Mouse (Mus musculus): ENCODE results near the gene Gamt. TPM values are rescaled to one million over a fixed set of nuclear protein-coding genes. Genes with fewer than 3 reads are reported as not detected.
"Not testable (repeated sequence)": the region's sequence is repeated elsewhere in the genome, so short reads cannot be mapped to it uniquely, and the experiment has no call there.

Gene Gamt
- polyA plus RNA-seq, 1 experiment from 2014 or later = 18.7 TPM

- H3K27ac ChIP-seq (ENCODE audit: low read depth, low read length); H3K9me3 ChIP-seq (replicated peaks; ENCODE audit: control insufficient read depth, low read length); H3K4me2 ChIP-seq (ENCODE audit: low read length); DNase-seq (ENCODE audit: low spot score); H3K36me3 ChIP-seq (ENCODE audit: control insufficient read depth, insufficient read depth, low read length); ATAC-seq; H3K4me3 ChIP-seq (ENCODE audit: low read depth, low read length); H3K27me3 ChIP-seq (replicated peaks; ENCODE audit: control insufficient read depth, insufficient read depth, low read length); H3K9ac ChIP-seq (ENCODE audit: low read length): not testable (repeated sequence)
- 79% methylated on average over 7 of the region's 7 CpGs for WGBS
- H3K4me1 ChIP-seq (ENCODE audit: control insufficient read depth, insufficient read depth, low read length) = peaks cover 14% of the 10 kb centered on the region
Observed at GRCm38 (mm10) chr10:80211547-80212103, 49.2 kb downstream of the Gamt start.

DNA sequence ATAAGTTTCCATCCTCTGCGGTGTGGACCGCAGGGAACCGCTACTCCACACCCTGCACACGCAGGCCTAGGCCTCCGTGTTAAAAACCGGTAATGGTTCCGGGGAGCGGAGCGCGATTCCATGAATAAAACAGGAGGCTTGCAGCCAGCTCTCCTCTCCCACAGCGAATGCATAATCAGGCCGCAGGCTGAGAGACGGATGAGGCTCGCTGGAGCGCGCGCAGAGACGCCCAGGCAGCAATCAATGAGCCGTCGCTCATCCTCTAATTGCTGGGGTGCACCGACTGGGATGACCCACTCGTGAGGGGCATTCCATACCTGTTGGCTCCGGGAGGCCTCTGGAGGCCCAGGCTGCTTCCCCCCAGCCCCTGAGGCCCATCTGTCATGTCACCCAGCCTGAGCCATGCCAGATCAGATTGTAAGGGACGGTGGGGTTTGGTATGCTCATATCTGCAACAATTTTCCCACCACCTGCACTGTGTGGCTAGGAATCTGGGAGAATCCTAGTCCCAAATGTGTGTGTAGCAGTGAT is 51.9 kb downstream of the Gamt start:
- WGBS = 2% methylated on average over 24 of the region's 24 CpGs
- Histone ChIP-seq H3K9ac (ENCODE audit: low read length) (peak overlapping the region; percentile 49), H3K9me3 (replicated peaks; ENCODE audit: control insufficient read depth, low read length) (no peaks in the 10 kb centered on the region), H3K27me3 (replicated peaks; ENCODE audit: control insufficient read depth, insufficient read depth, low read length) (no peaks in the 10 kb centered on the region), H3K4me2 (ENCODE audit: low read length) (peak overlapping the region; percentile 41), H3K4me1 (ENCODE audit: control insufficient read depth, insufficient read depth, low read length) (peaks cover 9% of the 10 kb centered on the region), H3K27ac (ENCODE audit: low read depth, low read length) (peak overlapping the region; percentile 81), H3K36me3 (ENCODE audit: control insufficient read depth, insufficient read depth, low read length) (no peaks in the 10 kb centered on the region), H3K4me3 (ENCODE audit: low read depth, low read length) (no peak overlapping the region)
- DNase-seq (ENCODE audit: low spot score) (peak; percentile 81), ATAC-seq (peak; percentile 66)

DNA sequence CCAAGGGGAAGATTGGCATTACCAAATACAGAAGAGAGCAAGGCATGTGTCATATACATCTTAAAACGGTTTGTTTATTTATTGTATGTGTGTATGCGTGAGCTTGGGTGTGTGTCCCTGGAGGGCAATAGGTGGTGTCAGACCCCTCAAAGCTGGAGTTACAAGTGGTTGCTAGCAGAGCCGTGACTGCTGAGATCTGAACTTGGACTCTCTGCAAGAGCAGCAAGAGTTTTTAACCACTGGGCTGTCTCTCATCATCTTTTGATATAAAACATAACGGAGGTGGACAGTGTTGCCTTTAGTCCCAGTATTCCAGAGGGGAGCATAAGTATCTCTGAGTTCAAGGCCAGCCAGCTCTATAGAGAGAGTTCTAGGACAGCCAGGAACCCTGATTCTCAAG is 52.6 kb downstream of the Gamt start:
- DNase-seq (ENCODE audit: low spot score) (no peak), ATAC-seq (no peak)
- no peak overlapping the region for H3K4me2 ChIP-seq (ENCODE audit: low read length)
- H3K27me3 ChIP-seq (replicated peaks; ENCODE audit: control insufficient read depth, insufficient read depth, low read length) = no peaks in the 10 kb centered on the region
- no peaks in the 10 kb centered on the region for H3K9me3 ChIP-seq (replicated peaks; ENCODE audit: control insufficient read depth, low read length)
- peak overlapping the region; percentile 81; the same call in 1 of the 2 replicates for H3K27ac ChIP-seq (ENCODE audit: low read depth, low read length)
- H3K4me3 ChIP-seq (ENCODE audit: low read depth, low read length) = no peak overlapping the region
- WGBS = 81% methylated on average over 4 of the region's 4 CpGs
- H3K9ac ChIP-seq (ENCODE audit: low read length) = no peak overlapping the region
- peaks cover 11% of the 10 kb centered on the region for H3K4me1 ChIP-seq (ENCODE audit: control insufficient read depth, insufficient read depth, low read length)
- no peaks in the 10 kb centered on the region for H3K36me3 ChIP-seq (ENCODE audit: control insufficient read depth, insufficient read depth, low read length)

Small RNA genes lying within 50 kb of the gene (microRNA-seq; reads per million reads assigned to microRNA genes)
- 0.53 reads per million for gene Mir6911

Other genes starting within 250 kb of the Gamt start
- gene Arhgap45, start 244.4 kb downstream of the Gamt start, polyA plus RNA-seq (2014; fragmentation: Nextera tagmentation; extraction: Ambion mirVana) = 1.1 and 1.5 TPM in 2 replicates
- gene Polr2e, start 221.2 kb downstream of the Gamt start, polyA plus RNA-seq (2014; fragmentation: Nextera tagmentation; extraction: Ambion mirVana) = 205 and 219 TPM in 2 replicates
- 555 and 632 TPM in 2 replicates for gene Gpx4, start 213.8 kb downstream of the Gamt start, polyA plus RNA-seq (2014; fragmentation: Nextera tagmentation; extraction: Ambion mirVana)
- 8.1 and 11.1 TPM in 2 replicates for gene Sbno2, start 155.4 kb downstream of the Gamt start, polyA plus RNA-seq (2014; fragmentation: Nextera tagmentation; extraction: Ambion mirVana)
- gene Stk11, start 145.2 kb downstream of the Gamt start, polyA plus RNA-seq (2014; fragmentation: Nextera tagmentation; extraction: Ambion mirVana) = 25.5 and 27.7 TPM in 2 replicates
- gene Atp5d, start 122.4 kb downstream of the Gamt start, polyA plus RNA-seq (2014; fragmentation: Nextera tagmentation; extraction: Ambion mirVana) = 412 and 467 TPM in 2 replicates
- 41.0 and 42.4 TPM in 2 replicates for gene Cbarp, start 120.2 kb downstream of the Gamt start, polyA plus RNA-seq (2014; fragmentation: Nextera tagmentation; extraction: Ambion mirVana)
- gene Midn, start 112.7 kb downstream of the Gamt start, polyA plus RNA-seq (2014; fragmentation: Nextera tagmentation; extraction: Ambion mirVana) = 67.0 and 73.6 TPM in 2 replicates
- 239 and 266 TPM in 2 replicates for gene Cirbp, start 95.0 kb downstream of the Gamt start, polyA plus RNA-seq (2014; fragmentation: Nextera tagmentation; extraction: Ambion mirVana)
- gene 1600002K03Rik, start 88.1 kb downstream of the Gamt start, polyA plus RNA-seq (2014; fragmentation: Nextera tagmentation; extraction: Ambion mirVana) = 7.2 and 9.0 TPM in 2 replicates
- 14.5 and 20.6 TPM in 2 replicates for gene Efna2, start 81.5 kb downstream of the Gamt start, polyA plus RNA-seq (2014; fragmentation: Nextera tagmentation; extraction: Ambion mirVana)
- 39.6 and 42.4 TPM in 2 replicates for gene Mum1, start 34.6 kb downstream of the Gamt start, polyA plus RNA-seq (2014; fragmentation: Nextera tagmentation; extraction: Ambion mirVana)
- 269 and 351 TPM in 2 replicates for gene Ndufs7, start 11.9 kb downstream of the Gamt start, polyA plus RNA-seq (2014; fragmentation: Nextera tagmentation; extraction: Ambion mirVana)
- gene Dazap1, start 474 bp upstream of the Gamt start, polyA plus RNA-seq (2014; fragmentation: Nextera tagmentation; extraction: Ambion mirVana) = 44.5 and 46.0 TPM in 2 replicates
- gene Rps15, start 31.4 kb upstream of the Gamt start, polyA plus RNA-seq (2014; fragmentation: Nextera tagmentation; extraction: Ambion mirVana) = 694 and 922 TPM in 2 replicates
- gene Apc2, start 35.0 kb upstream of the Gamt start, polyA plus RNA-seq (2014; fragmentation: Nextera tagmentation; extraction: Ambion mirVana) = 154 and 213 TPM in 2 replicates
- gene 2310011J03Rik, start 59.5 kb upstream of the Gamt start, polyA plus RNA-seq (2014; fragmentation: Nextera tagmentation; extraction: Ambion mirVana) = 39.2 and 40.8 TPM in 2 replicates
- 1.6 and 2.4 TPM in 2 replicates for gene Pcsk4, start 68.5 kb upstream of the Gamt start, polyA plus RNA-seq (2014; fragmentation: Nextera tagmentation; extraction: Ambion mirVana)
- 2.3 and 2.7 TPM in 2 replicates for gene Reep6, start 68.9 kb upstream of the Gamt start, polyA plus RNA-seq (2014; fragmentation: Nextera tagmentation; extraction: Ambion mirVana)
- 0.48 and 0.52 TPM in 2 replicates for gene Adamtsl5, start 87.4 kb upstream of the Gamt start, polyA plus RNA-seq (2014; fragmentation: Nextera tagmentation; extraction: Ambion mirVana)
- 1.2 and 1.9 TPM in 2 replicates for gene Plk5, start 95.4 kb upstream of the Gamt start, polyA plus RNA-seq (2014; fragmentation: Nextera tagmentation; extraction: Ambion mirVana)
- 16.9 and 17.8 TPM in 2 replicates for gene Mex3d, start 126.6 kb upstream of the Gamt start, polyA plus RNA-seq (2014; fragmentation: Nextera tagmentation; extraction: Ambion mirVana)
- gene Mbd3, start 138.5 kb upstream of the Gamt start, polyA plus RNA-seq (2014; fragmentation: Nextera tagmentation; extraction: Ambion mirVana) = 216 and 221 TPM in 2 replicates
- 628 and 893 TPM in 2 replicates for gene Uqcr11, start 145.8 kb upstream of the Gamt start, polyA plus RNA-seq (2014; fragmentation: Nextera tagmentation; extraction: Ambion mirVana)
- 64.4 and 73.5 TPM in 2 replicates for gene Tcf3, start 172.6 kb upstream of the Gamt start, polyA plus RNA-seq (2014; fragmentation: Nextera tagmentation; extraction: Ambion mirVana)
- gene Onecut3, start 233.8 kb upstream of the Gamt start, polyA plus RNA-seq (2014; fragmentation: Nextera tagmentation; extraction: Ambion mirVana) = 0.28 and 0.34 TPM in 2 replicates

All from forebrain, embryonic 14.5 days (tissue).